Mouse (Mus musculus) layer of hippocampus, adult 11-12 months (tissue): ENCODE measurements around the gene Flrt1.
A peak's percentile ranks its signal among the peaks of the same experiment; 100 is the strongest.
"Not testable (repeated sequence)": the region's sequence is repeated elsewhere in the genome, so short reads cannot be mapped to it uniquely, and the experiment has no call there.

Experiments
- DNase-seq: peaks from one replicate; pipeline ENCODE4 v3.0.0; 2022; ENCODE audit warnings: low spot score

The Flrt1 gene

GRCm38 (mm10) chr19:7102039-7102438 lies 3.5 kb downstream of the Flrt1 start:
- DNase-seq = no peak

GRCm38 (mm10) chr19:7099620-7100155 lies 5.8 kb downstream of the Flrt1 start:
- no peak for DNase-seq

DNA sequence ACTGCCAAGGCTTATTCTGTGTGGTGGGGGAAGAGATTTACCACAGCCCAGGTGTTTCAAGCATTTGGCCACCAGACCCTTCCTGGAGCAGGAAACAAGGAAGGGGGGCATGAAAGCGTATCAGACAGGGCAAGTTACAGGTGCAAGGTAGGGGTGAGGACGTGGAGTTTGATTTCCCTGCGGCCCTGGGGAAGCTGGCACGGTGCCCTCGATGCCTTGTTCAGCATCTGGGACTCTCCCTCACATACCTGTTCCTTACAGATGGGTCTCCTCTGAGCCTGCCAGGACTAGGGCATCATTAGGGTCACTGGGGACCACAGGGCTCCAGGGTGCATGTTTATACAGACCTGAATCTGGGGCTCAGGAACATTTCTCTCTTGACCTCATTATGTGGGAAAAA lies 12.8 kb downstream of the Flrt1 start:
- no peak for DNase-seq

DNA sequence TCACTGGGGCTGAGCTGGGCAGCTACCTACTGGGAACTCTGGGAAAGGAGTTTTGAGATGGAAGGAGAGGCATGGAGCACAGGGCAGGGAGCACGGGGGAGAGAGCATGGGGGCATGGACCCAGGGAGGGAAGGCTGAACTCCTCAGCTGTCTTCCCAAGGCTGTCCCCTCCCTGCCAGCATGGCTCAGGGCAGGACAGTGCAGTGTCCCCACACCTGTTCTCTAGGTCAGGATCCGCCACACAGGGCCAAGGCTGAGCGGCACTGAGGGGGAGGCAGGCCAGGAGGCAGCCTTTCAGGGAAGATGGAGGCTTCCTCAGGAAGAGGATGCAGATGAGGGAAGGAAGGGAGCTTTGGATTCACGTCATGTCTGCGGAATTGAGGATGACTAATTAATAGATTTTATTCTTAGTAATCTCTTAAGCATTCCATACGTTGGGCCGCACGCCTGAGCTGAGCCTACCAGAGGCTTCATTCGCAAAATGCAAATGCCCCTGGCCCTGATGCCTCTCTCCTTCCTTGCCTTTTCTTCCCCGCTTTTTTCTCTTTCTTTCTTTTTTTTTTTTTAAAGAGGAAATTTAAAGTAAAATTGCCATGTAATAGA lies 14.0 kb downstream of the Flrt1 start:
- no peak for DNase-seq

DNA sequence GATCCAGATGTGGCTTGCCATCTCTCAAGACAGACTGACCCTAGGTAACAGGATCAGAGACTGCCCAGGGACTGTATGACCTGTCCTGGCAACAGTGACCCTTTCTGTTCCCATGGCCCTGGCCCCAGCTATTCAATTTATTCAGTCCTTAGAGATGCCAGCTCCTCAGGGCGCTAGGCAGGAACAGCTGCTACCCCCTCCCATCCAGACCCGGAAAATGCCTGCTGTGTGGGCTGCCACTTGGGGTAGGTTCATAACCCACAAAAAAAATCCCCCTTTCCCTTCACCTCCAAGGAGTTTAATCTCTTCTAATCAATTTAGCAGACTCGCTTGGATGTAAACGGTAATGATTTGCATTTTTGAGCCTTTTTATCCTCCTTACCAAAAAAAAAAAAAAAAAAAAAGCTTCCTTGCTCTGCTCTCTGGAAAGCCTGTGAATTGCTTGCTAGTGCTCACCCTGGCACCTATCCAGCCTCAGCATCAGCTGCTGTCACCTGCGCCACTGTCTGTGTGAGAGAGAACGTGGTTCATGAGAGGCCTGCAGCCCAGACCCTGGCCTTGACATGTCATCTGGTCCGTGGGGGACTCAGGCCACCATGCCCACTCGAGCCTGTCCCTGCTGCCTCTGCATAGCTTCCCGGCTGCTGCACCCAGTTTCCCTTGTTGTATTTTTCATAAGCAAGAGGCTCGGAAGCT lies 15.0 kb downstream of the Flrt1 start:
- DNase-seq = no peak

DNA sequence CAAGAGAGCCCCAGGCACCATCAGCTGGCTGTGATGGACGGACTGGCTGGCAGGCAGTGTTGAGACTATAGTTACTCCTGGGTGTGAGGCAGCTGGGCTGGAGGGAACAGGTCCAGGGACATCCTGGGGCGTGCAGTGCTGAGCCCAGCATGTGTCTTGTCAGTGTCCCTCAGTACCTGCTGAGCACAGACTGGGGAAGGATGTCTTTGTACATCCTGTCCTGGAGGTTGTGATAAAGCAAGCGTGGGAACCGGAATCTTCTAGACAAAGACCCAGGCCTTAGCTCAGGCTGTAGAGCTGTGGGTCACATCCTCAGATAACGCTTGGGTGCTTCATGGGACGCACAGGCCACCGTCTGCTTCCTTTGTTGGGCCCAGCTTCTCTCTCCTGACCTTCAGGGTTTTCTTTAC lies 15.7 kb downstream of the Flrt1 start:
- DNase-seq = no peak

- DNase-seq = no peak
These were observed 16.5 kb downstream of the Flrt1 start for GRCm38 (mm10) chr19:7089050-7089449.

DNA sequence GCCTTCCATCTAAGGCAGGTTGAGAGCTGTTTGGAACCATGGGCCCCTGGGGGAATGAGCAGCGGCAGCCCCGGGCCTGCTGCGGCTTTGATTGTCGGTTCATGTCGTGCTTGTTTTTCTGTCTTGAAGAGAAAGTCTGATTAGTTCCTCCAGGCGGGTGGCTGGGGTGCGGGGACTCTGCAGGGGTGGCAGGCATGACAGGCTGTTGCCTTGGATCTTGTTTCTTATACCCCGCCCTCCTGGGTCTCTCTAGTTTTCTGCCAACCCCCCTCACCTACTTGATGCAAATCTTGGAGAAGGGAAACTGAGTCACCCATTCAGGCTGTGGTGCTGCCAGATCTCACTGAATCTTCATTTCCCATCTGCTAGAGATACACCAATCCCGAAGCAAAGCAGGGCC lies 17.0 kb downstream of the Flrt1 start:
- no peak for DNase-seq

GRCm38 (mm10) chr19:7084734-7085133 lies 20.8 kb downstream of the Flrt1 start:
- DNase-seq = no peak

GRCm38 (mm10) chr19:7083035-7083794 lies 22.3 kb downstream of the Flrt1 start:
- peak; percentile 60 for DNase-seq

DNA sequence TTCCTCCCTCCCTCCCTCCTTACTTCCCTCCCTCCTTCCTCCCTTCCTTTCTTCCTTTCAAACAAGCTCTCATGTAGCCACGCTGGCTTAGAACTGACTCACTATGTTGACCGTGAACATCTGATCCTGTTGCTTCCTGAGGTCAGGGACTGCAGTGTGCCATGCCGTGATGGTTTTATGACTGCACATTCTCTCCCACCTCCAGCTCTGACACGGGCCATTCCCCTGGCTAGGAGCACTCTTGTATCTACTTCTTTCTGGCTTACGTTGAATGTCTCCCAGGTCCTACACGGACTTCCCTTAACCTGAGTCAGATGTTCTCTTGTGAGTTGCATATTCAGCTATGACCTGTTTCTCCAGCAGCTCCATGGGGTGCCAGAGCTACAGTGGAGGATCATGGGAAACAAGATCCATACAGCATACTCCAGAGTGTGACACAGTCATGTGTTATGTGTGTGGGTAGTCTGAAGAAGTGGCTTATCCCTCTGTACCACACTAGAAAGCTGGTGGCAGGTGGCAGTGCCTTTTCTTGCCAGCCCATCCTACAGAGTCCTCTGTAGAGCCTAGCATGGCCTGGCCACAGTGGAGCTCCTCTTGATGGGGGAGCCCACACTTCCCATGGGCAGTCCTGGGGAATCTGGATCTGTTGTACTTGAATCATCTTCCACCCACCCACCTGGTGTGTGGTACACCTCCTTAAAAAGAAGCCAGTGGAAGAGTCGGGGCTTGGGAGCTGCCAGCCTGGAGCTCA lies 23.8 kb downstream of the Flrt1 start:
- DNase-seq = no peak

DNA sequence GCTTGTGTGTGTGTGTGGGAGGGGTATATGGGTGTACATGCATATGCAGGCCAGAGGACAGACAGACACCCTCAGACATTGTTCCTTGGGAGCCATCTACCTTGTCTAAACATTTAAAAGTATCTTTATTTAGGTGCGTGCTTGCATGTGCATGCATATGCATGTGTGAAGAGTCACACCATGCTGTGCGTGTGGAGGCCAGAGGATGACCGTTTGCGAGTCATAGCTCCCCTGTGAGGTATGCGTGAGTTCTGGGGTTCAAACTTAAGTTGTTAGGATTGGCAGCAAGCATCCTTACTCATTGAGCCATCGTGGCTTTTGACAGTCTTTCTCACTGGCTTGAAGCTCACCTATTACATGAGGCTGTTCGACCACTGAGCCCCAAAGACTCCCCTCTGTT lies 27.3 kb downstream of the Flrt1 start:
- no peak for DNase-seq

DNA sequence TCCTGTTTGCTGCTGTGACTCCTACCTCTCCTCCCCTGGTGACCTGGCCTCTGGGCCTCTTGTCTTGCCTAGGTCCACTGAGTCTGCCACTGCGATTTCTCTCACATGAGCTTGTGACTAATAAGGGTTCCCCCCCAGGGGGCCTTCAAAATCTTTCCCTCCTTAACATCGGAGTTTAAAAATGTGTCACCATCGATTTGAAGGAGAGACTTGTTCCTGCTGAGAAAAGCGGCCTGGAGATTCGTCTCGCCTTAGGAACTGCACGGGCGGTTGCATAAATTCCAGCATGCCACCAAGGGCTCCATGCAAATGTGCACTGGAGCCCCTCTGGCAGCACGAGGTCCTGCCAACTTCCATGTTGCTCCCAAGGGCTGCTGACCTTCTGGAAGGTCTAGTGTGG lies 27.9 kb downstream of the Flrt1 start:
- no peak for DNase-seq

DNA sequence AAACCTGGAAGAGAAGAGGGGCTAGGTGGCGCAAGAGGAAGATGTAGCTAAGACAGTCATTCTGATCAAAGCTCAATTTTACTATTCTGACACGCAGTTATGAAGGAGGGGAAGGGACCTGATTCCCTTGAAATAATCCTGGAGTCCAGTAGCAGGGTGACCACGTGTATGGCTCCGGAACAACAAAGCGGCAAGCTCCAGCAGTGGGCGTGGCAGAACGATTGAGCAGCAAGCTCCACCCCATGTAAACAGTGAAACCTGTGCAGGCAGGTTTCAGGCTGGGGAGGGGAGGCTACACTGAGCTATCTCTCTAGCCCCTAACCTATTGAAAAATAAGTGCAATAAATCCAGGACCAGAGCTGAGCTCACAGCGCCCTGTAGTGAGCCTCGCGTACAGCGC lies 30.2 kb downstream of the Flrt1 start:
- not testable (repeated sequence) for DNase-seq

- DNase-seq = no peak
These were observed 31.3 kb downstream of the Flrt1 start for GRCm38 (mm10) chr19:7073997-7074781.

GRCm38 (mm10) chr19:7072221-7072620 lies 33.3 kb downstream of the Flrt1 start:
- no peak for DNase-seq

- DNase-seq = no peak
These were observed 34.8 kb downstream of the Flrt1 start for GRCm38 (mm10) chr19:7070775-7071174.

DNA sequence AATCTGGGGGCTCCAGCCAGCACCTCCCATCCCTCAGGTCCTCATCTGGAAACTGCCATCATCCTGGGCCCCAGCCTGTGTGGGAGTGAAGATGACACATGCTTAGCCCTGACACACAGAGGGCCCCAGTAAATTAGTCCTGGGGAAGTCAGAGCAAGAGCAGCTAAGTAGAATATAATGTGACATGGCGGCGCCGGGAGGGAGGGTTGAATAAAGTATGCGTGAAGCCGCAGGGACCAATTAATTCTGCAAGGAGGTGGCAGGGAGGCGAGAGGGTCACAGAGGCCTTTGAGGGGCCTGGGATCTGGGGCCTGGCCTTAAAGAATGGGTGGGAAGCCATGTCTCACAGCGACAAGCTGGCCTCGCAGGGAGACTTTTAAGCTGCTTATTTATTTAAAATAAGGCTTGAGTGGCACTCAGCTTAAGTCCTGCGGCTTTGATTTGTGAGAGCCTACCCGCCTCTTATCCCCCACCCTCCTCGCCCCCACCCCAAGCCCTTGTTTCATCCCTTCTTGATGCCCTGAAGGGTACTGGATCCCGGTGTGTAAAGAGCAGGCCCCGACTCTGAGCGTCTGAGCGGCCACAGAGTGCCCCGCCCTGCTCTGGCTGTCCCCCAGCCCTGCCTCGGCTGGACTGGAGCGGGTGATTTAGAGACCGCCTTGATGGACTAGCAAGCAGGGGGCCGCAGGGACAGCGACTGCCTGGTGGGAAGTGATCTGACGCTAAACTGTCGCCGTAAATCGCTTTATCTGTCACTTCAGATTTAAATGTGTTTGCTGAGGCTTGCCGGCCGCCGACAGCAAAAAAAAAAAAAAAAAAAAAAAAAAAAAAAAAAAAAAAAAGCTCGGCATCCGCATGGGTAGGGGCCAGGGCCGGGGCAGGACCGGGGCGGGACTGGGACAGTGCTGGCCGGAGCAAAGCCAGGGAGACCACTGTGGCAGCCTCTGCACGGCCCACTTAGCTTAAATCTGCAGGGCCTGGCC lies 35.5 kb downstream of the Flrt1 start:
- no peak for DNase-seq

GRCm38 (mm10) chr19:7068661-7069531 lies 36.6 kb downstream of the Flrt1 start:
- no peak for DNase-seq
